Mouse (Mus musculus) intestine, embryonic 14.5 days (tissue): ENCODE data around the gene Cd5. TPM values are rescaled to one million over a fixed set of nuclear protein-coding genes. Genes with fewer than 3 reads are reported as not detected.

Experiments used
- ATAC-seq: fragments of 200-750 bp; cut with Nextera tagmentation; replicated peaks from 2 replicates; pipeline ENCODE4 v1.8.0; 2017; ENCODE audit warnings: low read depth, moderate number of reproducible peaks, moderate TSS enrichment, moderate library complexity; ENCODE audit not compliant: low FRiP score, low TSS enrichment
- DNase-seq: peaks from one replicate; pipeline ENCODE4 v3.0.0-alpha.2; 2018; ENCODE audit warnings: low spot score
- H3K27ac ChIP-seq: fragments of 300-500 bp; sonication (generic); 2 replicates; pipeline ENCODE4 v1.5.1; 2014; ENCODE audit warnings: low read depth, mild to moderate bottlenecking, control low read depth
- H3K27me3 ChIP-seq: fragments of 300-500 bp; sonication (generic); replicated peaks from 2 replicates; pipeline ENCODE4 v1.6.1; 2014; ENCODE audit warnings: low read length, control low read depth; ENCODE audit not compliant: control insufficient read depth, insufficient read depth
- H3K36me3 ChIP-seq: fragments of 300-500 bp; sonication (generic); 2 replicates; pipeline ENCODE4 v1.6.1; 2014; ENCODE audit warnings: low read length, control low read depth; ENCODE audit not compliant: control insufficient read depth, insufficient read depth
- H3K4me1 ChIP-seq: fragments of 300-500 bp; sonication (generic); replicated peaks from 2 replicates; pipeline ENCODE4 v1.6.1; 2014; ENCODE audit warnings: low read length, control low read depth, mixed read lengths; ENCODE audit not compliant: control insufficient read depth, insufficient read depth
- H3K4me2 ChIP-seq: fragments of 300-500 bp; sonication (generic); 2 replicates; pipeline ENCODE4 v1.6.1; 2014; ENCODE audit warnings: low read length
- H3K4me3 ChIP-seq: fragments of 300-500 bp; sonication (generic); 2 replicates; pipeline ENCODE4 v1.5.1; 2014; ENCODE audit warnings: low read depth, low read length, control low read depth, mixed read lengths
- H3K9ac ChIP-seq: fragments of 300-500 bp; sonication (generic); 2 replicates; pipeline ENCODE4 v1.6.1; 2014; ENCODE audit warnings: mild to moderate bottlenecking, low read length
- H3K9me3 ChIP-seq: fragments of 300-500 bp; sonication (generic); 2 replicates; pipeline ENCODE4 v1.6.1; 2016; ENCODE audit warnings: low read length, control low read depth; ENCODE audit not compliant: control insufficient read depth
- WGBS: fragments of 180-500 bp; shearing (Covaris S2); extraction: QIAGEN DNeasy Blood & Tissue Kit; methylation state at CpG from one replicate; pipeline ENCODE4 v1.1.7; 2014; 5-methylcytosine and 5-hydroxymethylcytosine counted together
- polyA plus RNA-seq: library from polyadenylated mRNA; unstranded; fragments of >200 nt; fragmentation: Nextera tagmentation; extraction: Ambion mirVana; gene quantifications from 2 replicates; pipeline ENCODE4 v1.2.1, GENCODE M21; 2014

The Cd5 gene
- polyA plus RNA-seq, 1 experiment from 2014 or later: not detected

DNA sequence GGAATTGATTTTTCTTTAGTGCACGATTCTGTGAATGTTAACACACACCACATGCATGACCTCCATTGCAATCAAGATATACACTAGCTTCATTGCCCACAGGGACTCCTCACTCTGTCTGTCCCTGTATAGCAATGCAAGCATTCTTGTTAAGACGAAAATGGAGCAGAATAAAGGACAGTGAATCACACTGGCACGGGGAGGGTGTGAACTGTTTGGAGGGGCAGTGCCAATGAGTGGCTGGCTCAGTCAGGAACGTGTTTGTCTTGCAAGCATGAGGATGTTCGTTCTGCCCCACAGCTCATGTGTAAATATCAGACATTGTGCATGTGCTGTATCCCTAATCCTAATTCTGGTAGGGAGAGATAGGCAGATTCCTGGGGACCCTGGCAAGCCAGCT is 8.3 kb downstream of the Cd5 start:
- 78% methylated on average over 5 of the region's 5 CpGs for WGBS
- Histone ChIP-seq H3K36me3 (no peaks in the 10 kb centered on the region), H3K27me3 (no peaks in the 10 kb centered on the region), H3K4me3 (no peak overlapping the region), H3K9me3 (no peaks in the 10 kb centered on the region), H3K4me1 (no peaks in the 10 kb centered on the region), H3K27ac (no peak overlapping the region), H3K4me2 (no peak overlapping the region), H3K9ac (no peak overlapping the region)
- no peak for DNase-seq
- no peak for ATAC-seq

DNA sequence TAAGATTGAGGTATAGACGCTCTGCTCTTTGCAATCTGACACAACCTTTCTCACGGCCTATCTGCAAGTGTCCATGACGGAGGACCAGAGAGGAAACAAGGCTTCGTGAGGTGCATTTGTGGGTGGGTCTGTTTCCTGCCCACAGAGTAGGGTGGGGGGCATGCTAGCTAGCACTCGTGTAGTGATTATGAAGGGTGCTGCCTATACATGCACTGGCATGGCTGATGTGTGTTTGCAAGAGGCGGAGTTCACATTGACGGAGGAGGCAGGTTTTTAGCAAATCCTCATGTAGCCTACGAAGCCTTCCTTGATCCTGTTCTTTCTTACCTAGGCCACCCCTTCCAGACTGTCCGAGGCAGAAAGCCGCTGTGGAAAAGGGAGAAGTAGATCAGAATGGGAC is 8.9 kb downstream of the Cd5 start:
- Histone ChIP-seq H3K9me3 (no peaks in the 10 kb centered on the region), H3K9ac (no peak overlapping the region), H3K4me1 (no peaks in the 10 kb centered on the region), H3K4me2 (no peak overlapping the region), H3K27ac (no peak overlapping the region), H3K36me3 (no peaks in the 10 kb centered on the region), H3K4me3 (no peak overlapping the region), H3K27me3 (no peaks in the 10 kb centered on the region)
- no peak for DNase-seq
- ATAC-seq: no peak
- WGBS: 86% methylated on average over 10 of the region's 10 CpGs

DNA sequence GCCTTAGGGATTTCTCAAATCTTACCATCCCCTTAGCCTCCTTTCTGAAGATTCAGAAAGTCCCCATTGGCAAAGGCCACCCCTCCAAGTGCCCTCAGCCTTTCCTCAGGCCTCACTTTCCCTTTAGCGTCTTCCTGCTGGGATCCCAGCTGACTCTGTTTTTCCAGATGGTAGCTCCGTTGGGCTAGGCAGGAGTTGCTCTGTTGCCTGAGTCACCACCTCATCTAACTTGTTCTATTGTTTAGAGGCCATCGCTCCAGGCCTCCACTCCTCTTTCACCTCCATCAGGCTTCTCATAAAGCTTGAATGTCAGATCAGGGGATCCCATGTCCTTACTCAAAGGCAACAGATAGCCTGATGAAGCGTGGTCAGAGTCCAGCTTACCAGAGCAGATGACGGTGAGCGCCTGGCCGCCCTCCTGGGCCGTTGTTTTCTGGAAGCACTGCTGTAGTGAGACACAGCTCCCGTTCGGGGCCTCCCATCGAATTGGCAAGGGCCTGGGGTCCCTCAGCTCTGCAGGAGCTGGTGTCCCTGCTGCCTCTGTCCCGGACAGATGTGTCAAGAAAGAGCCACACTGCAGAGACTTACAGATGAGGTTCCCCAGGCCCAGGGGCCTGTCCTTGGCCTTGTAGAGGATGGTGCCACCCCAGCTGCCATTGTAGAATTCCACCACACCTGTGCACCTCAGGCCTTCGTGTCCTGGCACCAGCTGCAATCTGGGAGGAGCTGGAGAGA is 14.0 kb downstream of the Cd5 start:
- ATAC-seq (no peak), DNase-seq (no peak)
- Histone ChIP-seq H3K9ac (no peak overlapping the region), H3K27ac (no peak overlapping the region), H3K9me3 (no peaks in the 10 kb centered on the region), H3K4me1 (peaks cover 9% of the 10 kb centered on the region), H3K4me2 (no peak overlapping the region), H3K27me3 (no peaks in the 10 kb centered on the region), H3K36me3 (no peaks in the 10 kb centered on the region), H3K4me3 (no peak overlapping the region)
- 75% methylated on average over 13 of the region's 13 CpGs for WGBS

DNA sequence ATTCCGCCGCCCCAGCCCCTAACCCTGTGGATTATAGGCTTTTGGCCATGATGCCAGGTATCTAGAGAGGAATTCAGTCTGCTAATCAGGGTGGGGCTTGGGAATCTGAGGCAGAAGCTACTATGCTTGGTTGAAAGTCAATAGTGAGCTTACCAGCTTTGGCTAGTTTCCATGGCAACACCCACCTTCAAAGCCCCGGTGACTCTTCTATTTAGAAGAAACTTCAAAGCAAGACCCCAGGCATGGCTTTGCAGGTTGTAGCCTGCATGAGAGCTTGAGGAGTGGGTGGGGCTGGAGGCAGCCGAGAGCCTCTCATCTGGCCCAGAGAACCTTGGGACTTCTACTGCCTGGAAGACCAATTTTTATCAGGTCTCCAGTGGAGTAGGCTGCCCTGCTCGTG is 15.2 kb downstream of the Cd5 start:
- Histone ChIP-seq H3K4me2 (no peak overlapping the region), H3K36me3 (no peaks in the 10 kb centered on the region), H3K27ac (no peak overlapping the region), H3K9ac (no peak overlapping the region), H3K4me1 (peaks cover 12% of the 10 kb centered on the region), H3K4me3 (no peak overlapping the region), H3K27me3 (no peaks in the 10 kb centered on the region), H3K9me3 (no peaks in the 10 kb centered on the region)
- DNase-seq (no peak), ATAC-seq (no peak)
- 39% methylated on average over 5 of the region's 5 CpGs for WGBS

DNA sequence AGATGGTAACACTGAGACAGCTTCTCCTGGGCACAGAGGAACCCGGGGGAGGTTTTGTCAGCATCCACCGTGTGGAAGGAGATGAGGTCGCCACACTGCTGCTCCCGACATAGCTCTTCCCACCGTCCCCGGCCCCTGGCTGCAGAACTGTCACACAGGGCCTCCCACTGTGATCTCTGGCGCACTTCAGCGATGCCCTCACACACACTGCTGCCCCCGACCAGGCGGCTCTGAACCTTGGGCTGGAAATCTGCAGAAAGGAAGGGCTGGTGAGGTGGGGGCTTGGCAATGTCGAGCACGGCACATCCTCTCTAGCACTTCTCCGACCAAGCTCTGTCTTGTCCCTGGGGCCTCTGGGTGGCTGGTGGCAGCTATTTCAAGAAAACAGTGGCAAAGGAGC is 15.7 kb downstream of the Cd5 start:
- no peaks in the 10 kb centered on the region for H3K36me3 ChIP-seq
- H3K27me3 ChIP-seq: no peaks in the 10 kb centered on the region
- DNase-seq: no peak
- no peak for ATAC-seq
- H3K27ac ChIP-seq: no peak overlapping the region
- no peak overlapping the region for H3K9ac ChIP-seq
- H3K4me3 ChIP-seq: no peak overlapping the region
- no peaks in the 10 kb centered on the region for H3K9me3 ChIP-seq
- peaks cover 15% of the 10 kb centered on the region for H3K4me1 ChIP-seq
- WGBS: 19% methylated on average over 13 of the region's 13 CpGs
- H3K4me2 ChIP-seq: no peak overlapping the region

DNA sequence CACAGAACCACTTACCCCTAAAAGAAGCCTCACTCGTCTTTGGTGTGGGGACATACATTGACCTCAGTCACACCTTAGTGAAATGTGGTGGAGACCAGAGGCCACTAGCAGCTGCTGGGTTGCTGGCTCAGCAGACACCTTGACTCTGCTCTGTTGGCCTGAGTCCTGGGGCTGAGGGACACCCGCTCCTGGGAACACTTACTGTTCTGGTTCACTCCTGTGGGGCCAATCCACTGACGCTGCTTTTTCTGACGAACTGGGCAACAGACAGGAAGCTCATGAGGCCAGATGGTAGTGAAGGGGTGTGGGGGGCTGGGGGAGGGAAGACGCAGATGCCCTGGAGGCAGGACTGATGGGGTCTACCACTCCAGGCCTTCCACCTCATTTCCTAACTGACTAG is 17.7 kb downstream of the Cd5 start:
- Histone ChIP-seq H3K27me3 (no peaks in the 10 kb centered on the region), H3K4me2 (no peak overlapping the region), H3K9me3 (no peaks in the 10 kb centered on the region), H3K9ac (no peak overlapping the region), H3K4me1 (peaks cover 16% of the 10 kb centered on the region), H3K4me3 (no peak overlapping the region), H3K27ac (no peak overlapping the region), H3K36me3 (no peaks in the 10 kb centered on the region)
- DNase-seq: no peak
- no peak for ATAC-seq
- 39% methylated on average over 5 of the region's 5 CpGs for WGBS

DNA sequence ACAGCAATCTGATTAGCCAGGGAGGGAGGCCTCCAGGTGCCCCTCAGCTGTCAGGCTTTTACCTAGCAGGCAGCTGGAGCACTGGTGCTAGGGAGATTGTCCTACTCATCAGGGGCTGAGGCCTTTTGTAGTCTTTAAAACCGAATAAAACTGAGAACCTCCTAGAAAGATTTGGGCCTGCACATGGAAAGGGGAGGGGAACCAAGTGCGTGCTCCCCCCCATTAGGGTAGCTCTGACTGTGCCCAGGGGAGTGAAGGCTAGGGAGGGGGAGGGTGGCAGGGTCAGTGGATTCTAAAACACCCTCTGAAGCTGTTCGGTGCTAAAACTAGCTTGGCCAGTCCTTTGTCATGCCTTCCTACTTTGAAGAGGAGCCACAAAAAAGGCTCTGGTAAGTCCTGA is 18.3 kb downstream of the Cd5 start:
- Histone ChIP-seq H3K27ac (no peak overlapping the region), H3K9me3 (no peaks in the 10 kb centered on the region), H3K4me2 (no peak overlapping the region), H3K4me1 (peaks cover 16% of the 10 kb centered on the region), H3K4me3 (no peak overlapping the region), H3K9ac (no peak overlapping the region), H3K27me3 (no peaks in the 10 kb centered on the region), H3K36me3 (no peaks in the 10 kb centered on the region)
- no peak for DNase-seq
- no peak for ATAC-seq
- WGBS: 25% methylated on average over 3 of the region's 3 CpGs

DNA sequence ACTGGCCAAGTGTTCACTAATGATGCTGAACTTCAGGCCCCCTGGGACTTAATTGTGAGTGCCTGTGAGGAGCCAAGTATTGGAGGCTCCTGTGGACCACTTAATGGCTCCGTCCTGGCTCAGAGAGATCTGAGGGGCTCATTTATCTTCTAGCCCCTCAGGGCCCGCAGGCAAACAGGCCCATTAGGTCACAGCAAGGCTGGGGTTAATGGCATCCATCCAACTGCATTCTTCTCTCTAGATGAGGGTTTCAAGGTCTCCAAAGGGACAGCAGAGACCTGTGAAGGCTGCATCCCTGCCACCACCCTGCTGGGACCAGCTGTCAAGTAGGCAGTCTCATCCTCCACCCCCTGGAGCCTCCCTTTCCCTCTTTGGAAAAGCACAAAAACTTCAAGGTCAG is 19.1 kb downstream of the Cd5 start:
- Histone ChIP-seq H3K27me3 (no peaks in the 10 kb centered on the region), H3K9me3 (no peaks in the 10 kb centered on the region), H3K4me1 (peaks cover 16% of the 10 kb centered on the region), H3K36me3 (no peaks in the 10 kb centered on the region), H3K4me3 (no peak overlapping the region), H3K4me2 (no peak overlapping the region), H3K9ac (no peak overlapping the region), H3K27ac (no peak overlapping the region)
- no peak for DNase-seq
- ATAC-seq: no peak
- 9% methylated on average over 2 of the region's 2 CpGs for WGBS

DNA sequence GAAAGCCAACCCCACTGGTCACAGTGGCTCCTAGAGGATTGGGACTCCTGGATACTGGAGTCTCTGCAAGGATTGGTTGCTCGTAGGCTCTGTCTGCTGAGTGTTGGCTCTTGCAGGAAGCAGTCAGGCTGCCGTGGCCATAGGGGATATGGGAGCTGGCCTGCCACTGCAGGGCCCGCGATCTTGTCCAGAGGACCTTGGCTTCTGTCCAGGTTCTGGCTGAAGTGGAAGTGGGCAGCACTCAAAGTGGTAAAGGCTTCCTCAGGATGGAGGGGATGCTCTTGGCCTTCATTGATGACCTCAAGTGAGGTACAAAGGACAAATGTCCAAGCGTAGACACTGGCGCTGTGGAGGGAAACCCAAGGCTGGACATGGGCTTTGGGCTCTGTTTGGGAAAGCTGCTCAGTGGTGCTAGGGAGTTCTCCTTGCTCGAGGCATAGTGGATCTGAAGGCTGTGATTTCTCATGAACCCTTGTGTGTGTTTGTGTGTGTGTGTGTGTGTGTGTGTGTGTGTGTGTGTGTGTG is 20.5 kb downstream of the Cd5 start:
- DNase-seq (no peak), ATAC-seq (no peak)
- Histone ChIP-seq H3K27me3 (no peaks in the 10 kb centered on the region), H3K36me3 (peaks cover 8% of the 10 kb centered on the region), H3K9ac (no peak overlapping the region), H3K4me3 (no peak overlapping the region), H3K27ac (no peak overlapping the region), H3K4me1 (peaks cover 16% of the 10 kb centered on the region), H3K9me3 (no peaks in the 10 kb centered on the region), H3K4me2 (no peak overlapping the region)
- WGBS: 70% methylated on average over 7 of the region's 7 CpGs
